9 mouse cellular contexts compared by ENCODE assay signal in genomic region chr8:35300881-35301521, GRCm38 (mm10).
DNase-seq lines count a peak whose midpoint lies in the region; ATAC-seq lines count a peak whose summit lies in the region.
"Had no signal": no experiment of that assay in that cellular context is flagged by ENCODE, and none has a peak within 500 bp of the region (broad histone marks: within the 10 kb centered on the region; RNA-seq: fewer than 3 reads in every experiment).

No protein-coding gene starts in this region.

- H3K27me3 ChIP-seq in hindbrain, embryonic 15.5 days = no peaks in the 10 kb centered on the region
- no peaks in the 10 kb centered on the region for H3K27me3 ChIP-seq in hindbrain, embryonic 11.5 days (ENCODE audit: control insufficient read depth, insufficient read depth, low read length)

- DNase-seq in hindbrain, embryonic 11.5 days (ENCODE audit: low spot score) = no peak
- peak; percentile 12 to 33 for DNase-seq in cerebellum, adult 18-20 months
- DNase-seq in cerebellum, postnatal 25 days = peak; percentile 47 to 53
- peak; percentile 64 to 73 for DNase-seq in layer of hippocampus, postnatal 10 days (ENCODE audit: low spot score in 2 of 2)
- DNase-seq in urinary bladder, postnatal 10 days (ENCODE audit: low spot score) = no peak
- no peak for DNase-seq in ovary, adult 18-20 months (ENCODE audit: low spot score)
- DNase-seq: thymus, postnatal 25 days had no signal

- H3K4me1 ChIP-seq in hindbrain, embryonic 15.5 days (replicated peaks) = peaks cover 9% of the 10 kb centered on the region
- H3K4me1 ChIP-seq in hindbrain, embryonic 11.5 days (replicated peaks; ENCODE audit: control insufficient read depth, insufficient read depth, low read length) = no peaks in the 10 kb centered on the region

- 60% methylated on average over 10 of the region's 10 CpGs for WGBS in hindbrain, embryonic 15.5 days
- WGBS in hindbrain, embryonic 11.5 days = 85% methylated on average over 10 of the region's 10 CpGs

- H3K9me3 ChIP-seq in hindbrain, embryonic 15.5 days = peaks cover 4% of the 10 kb centered on the region; the same call in 1 of the 2 replicates
- no peaks in the 10 kb centered on the region for H3K9me3 ChIP-seq in hindbrain, embryonic 11.5 days (ENCODE audit: control insufficient read depth, low read length)

- H3K9ac ChIP-seq in hindbrain, embryonic 15.5 days = no peak overlapping the region
- no peak overlapping the region for H3K9ac ChIP-seq in hindbrain, embryonic 11.5 days (ENCODE audit: low read depth, low read length)

- no peak overlapping the region for H3K4me2 ChIP-seq in hindbrain, embryonic 15.5 days
- H3K4me2 ChIP-seq in hindbrain, embryonic 11.5 days (replicated peaks; ENCODE audit: low read depth, low read length) = no peak overlapping the region

- peak; percentile 59 for ATAC-seq in hindbrain, embryonic 15.5 days (ENCODE audit: low FRiP score, low read depth)
- no peak for ATAC-seq in hindbrain, embryonic 11.5 days (ENCODE audit: low FRiP score)
- ATAC-seq: intestine, postnatal 0 days had no signal

- no peaks in the 10 kb centered on the region for H3K36me3 ChIP-seq in hindbrain, embryonic 15.5 days
- no peaks in the 10 kb centered on the region for H3K36me3 ChIP-seq in hindbrain, embryonic 11.5 days (ENCODE audit: control insufficient read depth, insufficient read depth, low read length)

- no peak overlapping the region for H3K27ac ChIP-seq in hindbrain, embryonic 15.5 days (replicated peaks)
- H3K27ac ChIP-seq in hindbrain, embryonic 11.5 days (ENCODE audit: low read depth, low read length) = no peak overlapping the region

- no peak overlapping the region for H3K4me3 ChIP-seq in hindbrain, embryonic 15.5 days
- no peak overlapping the region for H3K4me3 ChIP-seq in hindbrain, embryonic 11.5 days (ENCODE audit: low read depth, low read length)

Comparison
In these comparisons a context has a peak if more than half of its experiments do, and no peak if none do; other contexts are left out.
1. DNase-seq: peak in cerebellum, adult 18-20 months (2 of 2), cerebellum, postnatal 25 days (2 of 2) and layer of hippocampus, postnatal 10 days (2 of 2); none in hindbrain, embryonic 11.5 days (single experiment), urinary bladder, postnatal 10 days (single experiment) and ovary, adult 18-20 months (single experiment).